Mouse (Mus musculus) G1E (cell line): ENCODE data around the gene Tmem30c.

Experiments
- CTCF ChIP-seq: IDR thresholded peaks from 2 replicates; pipeline ENCODE4 v1.5.1; 2012; ENCODE audit warnings: low read depth, low read length, inconsistent platforms, mixed read lengths
- GATA1 ChIP-seq: IDR thresholded peaks from 2 replicates; pipeline ENCODE4 v1.6.1; 2012; ENCODE audit warnings: borderline replicate concordance, low read length, inconsistent platforms, mixed read lengths
- POLR2AphosphoS5 ChIP-seq: IDR thresholded peaks from 2 replicates; pipeline ENCODE4 v1.6.1; 2012; ENCODE audit warnings: low read depth, low read length, inconsistent platforms; ENCODE audit not compliant: insufficient replicate concordance
- TAL1 ChIP-seq: conservative IDR thresholded peaks from 2 replicates; pipeline ENCODE4 v1.6.1; 2012; ENCODE audit warnings: low read depth, low read length, inconsistent platforms, mixed read lengths

- TF ChIP-seq TAL1 (no peak), CTCF (no peak), GATA1 (no peak), POLR2AphosphoS5 (no peak)
Measured at GRCm38 (mm10) chr16:57292765-57293164, at the start of gene Tmem30c.
